Mouse (Mus musculus): ENCODE data around the gene Actrt2.

DNA sequence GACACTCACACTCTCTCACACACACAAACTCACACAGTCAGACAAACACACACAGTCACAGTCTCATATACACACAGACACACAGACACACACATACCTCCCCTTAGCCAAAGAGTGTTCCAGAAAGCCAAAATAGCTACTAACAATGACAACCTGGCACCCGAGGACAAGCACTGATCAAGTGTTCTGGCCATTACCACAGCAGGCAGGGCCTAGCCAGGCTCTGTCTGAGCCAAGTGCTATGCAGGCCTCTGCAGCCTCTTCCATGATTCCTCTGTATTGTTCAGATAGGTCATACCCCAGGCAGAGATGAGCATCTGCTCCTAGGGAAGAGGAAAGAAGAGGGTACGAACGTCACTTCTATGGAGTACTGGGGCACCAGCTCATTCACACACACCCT, 44.4 kb downstream of the Actrt2 start:
- no peak for TF ChIP-seq CTCF (IDR thresholded peaks at IDR 0.05; ENCODE audit: low read depth, low read length)
- no peak for TF ChIP-seq POLR2A (IDR thresholded peaks at IDR 0.05; ENCODE audit: extremely low read depth, insufficient read depth, low read length)
